32 mouse cellular contexts compared by ENCODE assay signal in genomic region chr3:92568752-92569151, GRCm38 (mm10). TPM values are rescaled to one million over a fixed set of nuclear protein-coding genes. Genes with fewer than 3 reads are reported as not detected.
"Had no signal": no experiment of that assay in that cellular context is flagged by ENCODE, and none has a peak within 500 bp of the region (broad histone marks: within the 10 kb centered on the region; RNA-seq: fewer than 3 reads in every experiment).

No protein-coding gene starts in this region.

- DNase-seq: kidney, adult 2 months; kidney, postnatal 25 days; layer of hippocampus, postnatal 36 days; left cerebral cortex, postnatal 4 days; liver, postnatal 0 days; spleen, adult 18-20 months; thymus, adult 18-20 months; thymus, postnatal 36 days had no signal

- H3K36me3 ChIP-seq: limb, embryonic 12.5 days; limb, embryonic 15.5 days; midbrain, embryonic 10.5 days; midbrain, embryonic 13.5 days had no signal

- H3K9me3 ChIP-seq: limb, embryonic 12.5 days; limb, embryonic 15.5 days; megakaryocyte, embryonic 14.5 days; midbrain, embryonic 10.5 days; midbrain, embryonic 13.5 days had no signal

- H3K4me2 ChIP-seq: limb, embryonic 12.5 days; limb, embryonic 15.5 days; liver, embryonic 11.5 days; midbrain, embryonic 13.5 days had no signal

- H3K4me3 ChIP-seq: layer of hippocampus, adult 2 months; limb, embryonic 12.5 days; limb, embryonic 15.5 days; megakaryocyte, embryonic 14.5 days; midbrain, embryonic 10.5 days; midbrain, embryonic 13.5 days; myocyte had no signal

- ATAC-seq: intestine, postnatal 0 days; liver, postnatal 0 days; midbrain, embryonic 13.5 days; midbrain, embryonic 16.5 days had no signal

- H3K27me3 ChIP-seq: limb, embryonic 12.5 days; limb, embryonic 15.5 days; megakaryocyte, embryonic 14.5 days; midbrain, embryonic 13.5 days had no signal

- H3K4me1 ChIP-seq: limb, embryonic 12.5 days; limb, embryonic 15.5 days; midbrain, embryonic 10.5 days; midbrain, embryonic 13.5 days had no signal

- H3K9ac ChIP-seq: limb, embryonic 12.5 days; limb, embryonic 15.5 days; liver, embryonic 14.5 days; liver, postnatal 0 days; midbrain, embryonic 13.5 days had no signal

- H3K27ac ChIP-seq: kidney, postnatal 0 days; layer of hippocampus, adult 2 months; limb, embryonic 12.5 days; limb, embryonic 15.5 days; liver, embryonic 14.5 days; midbrain, embryonic 10.5 days; midbrain, embryonic 13.5 days had no signal

RNA-seq across cellular contexts. Expression of gene Ivl, which starts 4.8 kb away (rescaled TPM):
- total RNA-seq: layer of hippocampus, adult 2 months; layer of hippocampus, postnatal 10 days; layer of hippocampus, postnatal 36 days; left cerebral cortex, adult 8-10 months; left cerebral cortex, postnatal 14 days; left cerebral cortex, postnatal 4 days; monocyte, adult 5-6 weeks had no signal
- polyA plus RNA-seq: large intestine, adult 2 months; liver, postnatal 0 days; midbrain, embryonic 10.5 days; midbrain, embryonic 13.5 days; midbrain, embryonic 16.5 days; myocyte; neural tube, embryonic 11.5 days; neural tube, embryonic 14.5 days had no signal

RNA-seq across cellular contexts. Expression of gene Smcp, which starts 20.0 kb away (rescaled TPM):
- total RNA-seq: layer of hippocampus, adult 2 months; layer of hippocampus, postnatal 10 days; layer of hippocampus, postnatal 36 days; left cerebral cortex, adult 8-10 months; left cerebral cortex, postnatal 14 days; left cerebral cortex, postnatal 4 days; monocyte, adult 5-6 weeks had no signal
- polyA plus RNA-seq: intestine, embryonic 14.5 days; kidney, embryonic 14.5 days; kidney, postnatal 0 days; large intestine, adult 2 months; limb, embryonic 12.5 days; limb, embryonic 15.5 days; liver, embryonic 11.5 days; liver, embryonic 14.5 days; midbrain, embryonic 10.5 days; midbrain, embryonic 13.5 days; midbrain, embryonic 16.5 days; myocyte; neural tube, embryonic 11.5 days; neural tube, embryonic 14.5 days had no signal

RNA-seq across cellular contexts. Expression of gene 2310046K23Rik, which starts 34.4 kb away (rescaled TPM):
- total RNA-seq: layer of hippocampus, adult 2 months; layer of hippocampus, postnatal 10 days; layer of hippocampus, postnatal 36 days; left cerebral cortex, adult 8-10 months; left cerebral cortex, postnatal 14 days; left cerebral cortex, postnatal 4 days; monocyte, adult 5-6 weeks had no signal
- polyA plus RNA-seq: intestine, embryonic 14.5 days; intestine, postnatal 0 days; kidney, adult 2 months; kidney, embryonic 14.5 days; kidney, postnatal 0 days; large intestine, adult 2 months; limb, embryonic 12.5 days; liver, embryonic 11.5 days; liver, embryonic 14.5 days; liver, postnatal 0 days; midbrain, embryonic 10.5 days; midbrain, embryonic 13.5 days; midbrain, embryonic 16.5 days; myocyte; neural tube, embryonic 11.5 days; neural tube, embryonic 14.5 days; stomach, embryonic 16.5 days; testis, adult 2 months; urinary bladder, adult 2 months had no signal

RNA-seq across cellular contexts. Expression of gene 2210017I01Rik, which starts 38.5 kb away (rescaled TPM):
- total RNA-seq: layer of hippocampus, adult 2 months; layer of hippocampus, postnatal 10 days; layer of hippocampus, postnatal 36 days; left cerebral cortex, adult 8-10 months; left cerebral cortex, postnatal 14 days; left cerebral cortex, postnatal 4 days; monocyte, adult 5-6 weeks had no signal
- polyA plus RNA-seq: intestine, embryonic 14.5 days; kidney, adult 2 months; kidney, embryonic 14.5 days; kidney, postnatal 0 days; large intestine, adult 2 months; limb, embryonic 12.5 days; limb, embryonic 15.5 days; liver, embryonic 11.5 days; liver, embryonic 14.5 days; liver, postnatal 0 days; midbrain, embryonic 10.5 days; midbrain, embryonic 13.5 days; midbrain, embryonic 16.5 days; myocyte; neural tube, embryonic 11.5 days; neural tube, embryonic 14.5 days; stomach, embryonic 16.5 days; urinary bladder, adult 2 months had no signal

RNA-seq across cellular contexts. Expression of gene Lce6a, which starts 52.7 kb away (rescaled TPM):
- total RNA-seq: layer of hippocampus, adult 2 months; layer of hippocampus, postnatal 10 days; layer of hippocampus, postnatal 36 days; left cerebral cortex, adult 8-10 months; left cerebral cortex, postnatal 14 days; left cerebral cortex, postnatal 4 days; monocyte, adult 5-6 weeks had no signal
- polyA plus RNA-seq: intestine, embryonic 14.5 days; kidney, adult 2 months; kidney, embryonic 14.5 days; kidney, postnatal 0 days; large intestine, adult 2 months; limb, embryonic 12.5 days; liver, embryonic 11.5 days; liver, embryonic 14.5 days; liver, postnatal 0 days; midbrain, embryonic 10.5 days; midbrain, embryonic 13.5 days; midbrain, embryonic 16.5 days; myocyte; neural tube, embryonic 11.5 days; neural tube, embryonic 14.5 days; stomach, embryonic 16.5 days had no signal
